ENCODE assay signal across 8 mouse cellular contexts in genomic region chr17:31386766-31387275, GRCm38 (mm10). TPM values are rescaled to one million over a fixed set of nuclear protein-coding genes. Genes with fewer than 3 reads are reported as not detected.
DNase-seq lines count a peak whose midpoint lies in the region; ATAC-seq and TF ChIP-seq lines count a peak whose summit lies in the region.

No protein-coding gene starts in this region.

- H3K36me3 ChIP-seq in forebrain, embryonic 11.5 days (ENCODE audit: control insufficient read depth, insufficient read depth, low read length) = no peaks in the 10 kb centered on the region
- H3K36me3 ChIP-seq in neural tube, embryonic 13.5 days = no peaks in the 10 kb centered on the region

- TF ChIP-seq CTCF in left cerebral cortex, adult 2 months (IDR thresholded peaks at IDR 0.05) = no peak

- intact Hi-C loops in left cerebral cortex, adult 2 months (cut with DNase I) = loop anchor here (5.0 kb wide), 1 partner anchor 40 kb away; no protein-coding TSS in a partner anchor
- intact Hi-C loops in left cerebral cortex, postnatal 14 days (cut with DNase I) = loop anchor here (5.0 kb wide), 2 partner anchors 40 to 65 kb away; no protein-coding TSS in a partner anchor

- no peaks in the 10 kb centered on the region for H3K27me3 ChIP-seq in forebrain, embryonic 11.5 days (ENCODE audit: control insufficient read depth, insufficient read depth, low read length)
- H3K27me3 ChIP-seq in neural tube, embryonic 13.5 days = no peaks in the 10 kb centered on the region

- peaks cover 11% of the 10 kb centered on the region for H3K4me1 ChIP-seq in forebrain, embryonic 11.5 days (replicated peaks; ENCODE audit: control insufficient read depth, insufficient read depth, low read length)
- peaks cover 56% of the 10 kb centered on the region for H3K4me1 ChIP-seq in neural tube, embryonic 13.5 days (replicated peaks)

- peak overlapping the region; percentile 79 for H3K4me3 ChIP-seq in left cerebral cortex, adult 2 months
- peak overlapping the region; percentile 73 for H3K4me3 ChIP-seq in forebrain, embryonic 11.5 days (ENCODE audit: low read depth, low read length)
- H3K4me3 ChIP-seq in neural tube, embryonic 13.5 days = peak overlapping the region; percentile 87

- no peak for DNase-seq in left cerebral cortex, adult 2 months (ENCODE audit: extremely low spot score in 1 of 2, low spot score in 2 of 2)
- DNase-seq in left cerebral cortex, postnatal 14 days (ENCODE audit: low spot score in 2 of 2) = no peak
- DNase-seq in forebrain, embryonic 11.5 days (ENCODE audit: low spot score) = no peak
- peak; percentile 40 for DNase-seq in kidney, postnatal 14 days
- no peak for DNase-seq in adrenal gland, postnatal 14 days
- DNase-seq in cerebellum, adult 9-10 months = no peak
- DNase-seq in urinary bladder, adult 18-20 months (ENCODE audit: low spot score in 2 of 2) = no peak

- no peaks in the 10 kb centered on the region for H3K9me3 ChIP-seq in forebrain, embryonic 11.5 days (ENCODE audit: control insufficient read depth, low read length)
- no peaks in the 10 kb centered on the region for H3K9me3 ChIP-seq in neural tube, embryonic 13.5 days

- ATAC-seq in forebrain, embryonic 11.5 days (replicated peaks; ENCODE audit: low FRiP score) = no peak
- 0 out of 2 replicates have a peak, but pooled peaks have one; percentile 2 for ATAC-seq in neural tube, embryonic 13.5 days (ENCODE audit: low read depth)

- peak overlapping the region; percentile 83 for H3K4me2 ChIP-seq in forebrain, embryonic 11.5 days (ENCODE audit: low read depth, low read length, severe bottlenecking)
- H3K4me2 ChIP-seq in neural tube, embryonic 13.5 days = peak overlapping the region; percentile 88

- WGBS in forebrain, embryonic 11.5 days = 12% methylated on average over 7 of the region's 7 CpGs
- WGBS in neural tube, embryonic 13.5 days = 13% methylated on average over 7 of the region's 7 CpGs

- H3K9ac ChIP-seq in forebrain, embryonic 11.5 days (ENCODE audit: low read length) = peak overlapping the region; percentile 83
- H3K9ac ChIP-seq in neural tube, embryonic 13.5 days = peak overlapping the region; percentile 87

- peak overlapping the region; percentile 81 for H3K27ac ChIP-seq in left cerebral cortex, adult 2 months
- H3K27ac ChIP-seq in forebrain, embryonic 11.5 days (ENCODE audit: low read depth, low read length) = no peak overlapping the region
- H3K27ac ChIP-seq in neural tube, embryonic 13.5 days (replicated peaks) = peak overlapping the region; percentile 85; the same call in 1 of the 2 replicates

RNA-seq across cellular contexts. Expression of gene Pde9a, which starts 0.8 kb away (rescaled TPM):
- total RNA-seq in left cerebral cortex, adult 2 months (2021) = 10 to 100 TPM; 23.7 to 25.0 TPM
- total RNA-seq in left cerebral cortex, postnatal 14 days (2021) = 10 to 100 TPM; 24.4 to 27.2 TPM
- polyA plus RNA-seq in forebrain, embryonic 11.5 days (2014; fragmentation: Nextera tagmentation; extraction: Ambion mirVana) = 30.4 and 33.7 TPM in 2 replicates
- 34.7 and 35.1 TPM in 2 replicates for polyA plus RNA-seq in neural tube, embryonic 13.5 days (2015; fragmentation: Nextera tagmentation; extraction: Ambion mirVana)
- total RNA-seq in adrenal gland, postnatal 14 days (2021) = 5.2 and 8.5 TPM in 2 replicates
